Mouse (Mus musculus) limb, embryonic 10.5 days (tissue): ENCODE data around the gene Med12. TPM values are rescaled to one million over a fixed set of nuclear protein-coding genes. Genes with fewer than 3 reads are reported as not detected.
A peak's percentile ranks its signal among the peaks of the same experiment; 100 is the strongest.

Experiments
- DNase-seq: peaks from one replicate; pipeline ENCODE4 v3.0.0-alpha.2; 2017; ENCODE audit warnings: low spot score
- H3K27ac ChIP-seq: fragments of 300-500 bp; sonication (generic); 2 replicates; pipeline ENCODE4 v1.5.1; 2016; ENCODE audit warnings: mild to moderate bottlenecking
- H3K27me3 ChIP-seq: fragments of 300-500 bp; sonication (generic); 2 replicates; pipeline ENCODE4 v1.6.1; 2016; ENCODE audit warnings: low read depth, mild to moderate bottlenecking; ENCODE audit not compliant: poor library complexity, severe bottlenecking
- H3K36me3 ChIP-seq: fragments of 300-500 bp; sonication (generic); 2 replicates; pipeline ENCODE4 v1.6.1; 2016; ENCODE audit warnings: mild to moderate bottlenecking, moderate library complexity
- H3K4me1 ChIP-seq: fragments of 300-500 bp; sonication (generic); 2 replicates; pipeline ENCODE4 v1.6.1; 2016
- H3K4me3 ChIP-seq: fragments of 300-500 bp; sonication (generic); 2 replicates; pipeline ENCODE4 v1.5.1; 2016; ENCODE audit warnings: mild to moderate bottlenecking, moderate library complexity
- H3K9me3 ChIP-seq: fragments of 300-500 bp; sonication (generic); replicated peaks from 2 replicates; pipeline ENCODE4 v1.6.1; 2016; ENCODE audit warnings: mild to moderate bottlenecking
- WGBS: fragments of 180-500 bp; shearing (Covaris S2); methylation state at CpG from one replicate; pipeline ENCODE4 v1.1.7; 2016; 5-methylcytosine and 5-hydroxymethylcytosine counted together
- polyA plus RNA-seq: library from polyadenylated mRNA; unstranded; fragments of >200 nt; fragmentation: Nextera tagmentation; extraction: Ambion mirVana; gene quantifications from 2 replicates; pipeline ENCODE4 v1.2.1, GENCODE M21; 2016

Gene Med12
- polyA plus RNA-seq, 1 experiment from 2014 or later = 42.9 TPM

DNA sequence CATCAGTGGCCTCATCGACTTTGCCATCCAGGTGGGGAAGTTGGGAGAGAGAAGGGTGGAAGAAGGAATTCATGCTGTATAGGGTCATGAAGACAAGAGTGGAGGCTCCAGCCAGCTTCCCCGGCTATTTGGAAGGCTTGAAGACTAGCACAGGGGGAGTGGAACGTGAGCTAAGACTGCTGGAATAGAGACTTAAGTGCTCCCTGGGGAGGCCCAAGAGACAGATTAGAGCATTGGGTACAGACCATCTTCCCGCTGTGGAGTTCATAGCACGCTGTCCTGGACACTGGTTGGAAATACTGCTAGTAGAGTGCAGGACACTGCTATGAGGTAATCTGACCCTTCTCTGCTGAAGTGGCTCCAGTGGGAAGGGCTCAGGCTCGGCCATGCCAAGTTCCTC, 9.0 kb downstream of the Med12 start:
- H3K9me3 ChIP-seq = no peaks in the 10 kb centered on the region
- H3K36me3 ChIP-seq = peaks cover 99% of the 10 kb centered on the region
- no peak overlapping the region for H3K4me3 ChIP-seq

DNA sequence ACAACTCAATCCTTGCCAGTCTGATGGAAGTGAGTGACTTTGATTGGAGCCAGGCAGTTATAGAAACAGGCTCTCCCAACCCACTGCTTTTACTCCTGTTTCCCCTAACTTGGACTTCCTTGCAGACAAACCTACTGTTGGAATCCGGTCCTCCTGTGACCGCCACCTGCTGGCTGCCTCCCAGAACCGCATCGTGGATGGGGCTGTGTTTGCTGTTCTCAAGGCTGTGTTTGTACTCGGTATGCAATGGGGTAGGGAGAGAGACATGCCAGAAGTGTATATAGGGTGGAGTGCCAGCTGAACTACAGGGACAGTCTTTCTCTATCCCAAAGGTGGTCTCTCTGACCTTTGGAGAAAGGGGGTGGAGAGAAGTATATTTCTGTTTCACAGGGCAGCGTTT, 11.7 kb downstream of the Med12 start:
- DNase-seq = peak; percentile 71
- Histone ChIP-seq H3K27me3 (peaks cover 99% of the 10 kb centered on the region), H3K9me3 (no peaks in the 10 kb centered on the region), H3K4me1 (no peaks in the 10 kb centered on the region), H3K27ac (no peak overlapping the region), H3K36me3 (peaks cover 100% of the 10 kb centered on the region), H3K4me3 (no peak overlapping the region)
- WGBS = 34% methylated on average over 6 of the region's 6 CpGs

More for the DNA sequence above, 9.0 kb downstream of the Med12 start:
- no peaks in the 10 kb centered on the region for H3K4me1 ChIP-seq
- WGBS = 77% methylated on average over 6 of the region's 6 CpGs
- no peak for DNase-seq
- H3K27ac ChIP-seq = no peak overlapping the region
- H3K27me3 ChIP-seq = peaks cover 98% of the 10 kb centered on the region

DNA sequence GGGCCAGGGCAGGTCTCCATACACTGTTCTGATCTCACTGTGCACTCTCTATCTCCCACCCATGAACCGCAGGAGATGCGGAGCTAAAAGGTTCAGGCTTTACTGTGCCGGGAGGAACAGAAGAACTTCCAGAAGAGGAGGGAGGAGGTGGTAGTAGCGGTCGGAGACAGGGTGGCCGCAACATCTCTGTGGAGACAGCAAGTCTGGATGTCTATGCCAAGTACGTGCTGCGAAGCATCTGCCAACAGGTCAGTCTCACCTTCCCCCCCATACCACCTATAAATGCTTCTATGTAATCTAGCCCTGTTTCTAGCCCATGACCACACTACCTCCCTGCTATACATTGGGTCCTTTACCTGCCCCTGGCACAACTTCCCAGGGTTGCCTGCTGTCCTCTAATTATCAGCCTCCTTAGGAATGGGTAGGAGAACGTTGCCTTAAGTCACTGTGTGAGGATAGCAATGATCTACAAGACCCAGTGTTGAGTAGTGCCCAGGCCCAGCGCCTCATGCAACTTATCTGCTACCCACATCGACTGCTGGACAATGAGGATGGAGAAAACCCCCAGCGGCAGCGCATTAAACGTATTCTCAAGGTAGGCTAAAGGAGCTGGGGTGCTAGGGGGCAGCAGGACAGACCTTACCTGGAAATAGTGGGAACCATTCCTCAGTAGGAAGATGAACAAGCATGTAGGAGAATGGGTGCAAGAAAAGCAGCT, 12.3 kb downstream of the Med12 start:
- WGBS = 94% methylated on average over 14 of the region's 14 CpGs
- no peaks in the 10 kb centered on the region for H3K9me3 ChIP-seq
- H3K27me3 ChIP-seq = peaks cover 99% of the 10 kb centered on the region
- no peak overlapping the region for H3K27ac ChIP-seq
- no peaks in the 10 kb centered on the region for H3K4me1 ChIP-seq
- H3K36me3 ChIP-seq = peaks cover 100% of the 10 kb centered on the region
- no peak for DNase-seq
- H3K4me3 ChIP-seq = no peak overlapping the region

DNA sequence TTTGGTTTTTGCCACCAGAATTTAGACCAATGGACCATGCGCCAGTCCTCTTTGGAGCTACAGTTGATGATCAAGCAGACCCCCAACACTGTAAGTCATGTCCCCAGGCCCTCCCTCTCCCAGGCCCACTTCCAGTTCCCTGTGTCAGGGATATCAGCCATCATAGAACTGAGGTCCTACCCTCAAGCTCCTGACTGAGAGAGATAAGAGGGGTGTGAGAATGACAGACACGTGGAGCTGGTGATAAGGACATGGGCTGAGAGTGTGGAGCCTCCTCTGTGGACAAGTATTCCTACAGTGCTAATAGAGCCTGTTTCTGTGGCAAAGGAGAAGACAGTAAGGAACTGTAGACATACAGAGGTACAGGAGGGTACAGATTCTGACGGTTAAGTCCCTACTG, 13.7 kb downstream of the Med12 start:
- H3K4me1 ChIP-seq = no peaks in the 10 kb centered on the region
- H3K4me3 ChIP-seq = no peak overlapping the region
- H3K27ac ChIP-seq = no peak overlapping the region
- H3K9me3 ChIP-seq = no peaks in the 10 kb centered on the region
- peaks cover 100% of the 10 kb centered on the region for H3K36me3 ChIP-seq
- peaks cover 99% of the 10 kb centered on the region for H3K27me3 ChIP-seq
- no peak for DNase-seq
- WGBS = 96% methylated on average over 3 of the region's 3 CpGs

DNA sequence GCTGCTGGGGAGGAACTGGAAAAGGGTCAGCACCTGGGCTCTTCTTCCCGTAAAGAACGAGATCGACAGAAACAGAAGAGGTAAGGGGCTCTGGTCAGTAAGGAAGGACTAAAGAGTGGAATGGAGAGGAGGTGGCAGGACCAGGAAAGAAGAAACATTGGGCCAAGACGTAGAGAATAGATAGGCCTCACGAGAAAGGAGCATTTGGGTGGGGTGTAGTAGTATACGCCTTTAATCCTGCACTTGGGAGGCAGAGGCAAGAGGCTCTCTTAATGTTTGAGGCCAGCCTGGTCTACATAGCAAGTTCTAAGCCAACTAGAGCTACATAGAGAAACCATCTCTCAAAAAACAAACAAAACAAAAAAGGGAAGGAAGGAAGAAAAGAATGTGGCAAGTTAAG, 14.6 kb downstream of the Med12 start:
- H3K9me3 ChIP-seq = no peaks in the 10 kb centered on the region
- no peaks in the 10 kb centered on the region for H3K4me1 ChIP-seq
- H3K36me3 ChIP-seq = peaks cover 100% of the 10 kb centered on the region
- no peak overlapping the region for H3K27ac ChIP-seq
- peaks cover 99% of the 10 kb centered on the region for H3K27me3 ChIP-seq
- 92% methylated on average over 6 of the region's 6 CpGs for WGBS
- no peak overlapping the region for H3K4me3 ChIP-seq
- DNase-seq = no peak

DNA sequence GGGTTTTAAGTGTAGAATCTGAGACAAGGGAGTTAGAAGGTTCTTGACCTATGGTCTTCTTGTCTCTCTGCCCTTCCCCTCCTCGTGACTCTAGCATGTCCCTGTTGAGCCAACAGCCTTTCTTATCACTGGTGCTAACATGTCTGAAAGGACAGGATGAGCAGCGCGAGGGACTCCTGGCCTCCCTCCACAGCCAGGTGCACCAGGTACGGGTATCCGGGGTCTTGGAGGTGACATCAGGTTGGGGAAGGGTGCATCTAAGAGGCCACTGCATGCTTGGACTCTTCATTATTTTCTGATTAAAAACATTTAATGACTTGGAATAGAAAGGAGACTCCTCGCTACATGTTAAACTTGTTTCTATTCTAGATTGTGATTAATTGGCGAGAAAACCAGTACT, 15.2 kb downstream of the Med12 start:
- Histone ChIP-seq H3K4me1 (no peaks in the 10 kb centered on the region), H3K9me3 (no peaks in the 10 kb centered on the region), H3K36me3 (peaks cover 100% of the 10 kb centered on the region), H3K27me3 (peaks cover 99% of the 10 kb centered on the region), H3K4me3 (no peak overlapping the region), H3K27ac (no peak overlapping the region)
- no peak for DNase-seq
- WGBS = 91% methylated on average over 7 of the region's 7 CpGs

DNA sequence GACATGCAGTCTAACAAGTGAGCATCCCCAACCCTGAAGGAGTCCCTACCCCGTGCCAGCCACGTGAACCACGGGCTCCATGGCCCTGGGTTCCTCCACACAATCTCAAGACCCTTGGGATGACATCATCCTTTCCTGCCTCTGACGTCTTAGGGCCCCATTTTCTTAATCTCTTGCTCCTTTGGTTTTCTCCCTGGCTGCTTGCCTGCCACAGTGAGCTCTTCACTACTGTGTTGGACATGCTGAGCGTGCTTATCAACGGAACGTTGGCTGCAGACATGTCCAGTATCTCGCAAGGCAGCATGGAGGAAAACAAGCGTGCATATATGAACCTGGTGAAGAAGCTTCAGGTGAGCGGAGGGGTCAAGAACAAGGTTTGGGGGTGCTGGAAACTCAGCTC, 16.3 kb downstream of the Med12 start:
- no peak for DNase-seq
- Histone ChIP-seq H3K27ac (no peak overlapping the region), H3K9me3 (no peaks in the 10 kb centered on the region), H3K4me3 (no peak overlapping the region), H3K36me3 (peaks cover 100% of the 10 kb centered on the region), H3K27me3 (peaks cover 99% of the 10 kb centered on the region), H3K4me1 (no peaks in the 10 kb centered on the region)
- 91% methylated on average over 10 of the region's 10 CpGs for WGBS

DNA sequence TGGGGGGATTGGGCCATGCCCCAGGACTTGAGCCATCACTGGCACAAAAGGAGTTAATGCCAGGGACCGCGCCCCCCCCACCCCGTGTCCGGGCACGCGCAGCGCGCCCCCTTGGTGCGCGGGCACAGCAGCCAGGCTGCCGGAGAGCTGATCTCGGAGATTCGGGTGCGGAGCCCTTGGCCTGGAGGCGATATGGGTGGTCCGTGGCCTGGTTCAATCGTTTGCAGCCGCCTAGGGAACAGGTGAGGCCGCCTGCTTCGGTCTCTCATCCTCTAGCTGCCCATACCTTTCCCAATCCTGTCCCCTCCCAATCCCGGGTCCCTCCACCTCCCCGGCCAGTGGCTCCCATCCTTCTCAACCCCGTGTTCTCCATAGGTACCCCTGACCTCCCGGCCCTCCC, 25.2 kb downstream of the Med12 start, which contains the start of gene Nlgn3:
Gene Nlgn3, plus strand, starts transcription at position 114 of the 400 bp plus-strand sequence.
- H3K27me3 ChIP-seq = peaks cover 99% of the 10 kb centered on the region
- H3K4me1 ChIP-seq = peaks cover 28% of the 10 kb centered on the region

DNA sequence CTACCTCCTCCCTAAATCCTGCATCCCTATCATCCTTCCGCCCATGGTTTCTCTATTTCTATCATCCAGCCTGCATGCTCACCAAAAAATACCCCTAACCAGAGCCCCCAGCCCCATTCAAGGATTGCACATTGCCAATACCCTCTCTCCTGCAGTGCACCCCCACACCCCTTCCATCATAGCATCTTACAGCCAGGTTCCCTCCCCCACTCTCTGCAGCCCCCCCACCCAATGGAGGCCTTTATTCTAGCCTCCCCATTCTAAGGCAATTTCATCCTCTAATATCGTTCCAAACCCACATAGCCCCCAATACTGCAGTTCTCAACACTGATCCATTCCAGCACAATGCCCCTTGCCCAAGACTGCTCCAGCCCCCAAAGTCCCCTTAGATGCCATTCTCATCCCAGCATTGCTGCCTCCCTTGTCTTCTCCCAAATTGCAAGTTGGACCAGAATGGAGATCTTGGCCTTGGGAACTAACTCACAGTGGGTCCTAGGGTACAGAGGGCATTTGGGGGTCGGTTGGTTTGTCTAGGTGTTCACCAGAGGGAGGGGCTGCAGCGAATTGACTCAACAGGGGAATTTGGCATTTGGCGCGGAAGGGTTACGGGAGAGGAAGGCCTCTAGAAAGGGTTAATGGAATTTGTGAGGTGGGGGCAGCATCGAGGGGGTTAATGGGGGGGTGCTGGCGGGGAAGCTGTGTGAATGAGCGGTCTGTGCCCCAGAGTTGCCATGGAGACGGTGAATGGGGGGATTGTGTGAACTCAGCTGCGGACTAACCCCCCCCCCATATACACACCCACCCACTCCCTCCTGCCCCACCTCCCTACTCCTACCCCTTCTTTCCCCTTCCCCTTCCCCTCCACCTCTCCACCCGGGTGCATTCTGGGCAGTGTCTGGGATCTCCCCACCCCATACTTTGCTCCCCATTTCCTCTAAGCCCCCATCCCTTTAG, 25.9 kb downstream of the Med12 start:
- peaks cover 33% of the 10 kb centered on the region for H3K36me3 ChIP-seq
- H3K4me1 ChIP-seq = peaks cover 30% of the 10 kb centered on the region
- peak; percentile 35 for DNase-seq
- no peaks in the 10 kb centered on the region for H3K9me3 ChIP-seq
- peak overlapping the region; percentile 46 for H3K4me3 ChIP-seq
- WGBS = 20% methylated on average over 11 of the region's 13 CpGs
- peak overlapping the region; percentile 77 for H3K27ac ChIP-seq
- peaks cover 99% of the 10 kb centered on the region for H3K27me3 ChIP-seq

More for the DNA sequence above, 25.2 kb downstream of the Med12 start, which contains the start of gene Nlgn3:
- DNase-seq = peak; percentile 55
- Histone ChIP-seq H3K36me3 (peaks cover 40% of the 10 kb centered on the region), H3K9me3 (no peaks in the 10 kb centered on the region), H3K27ac (peak within 1 kb of the TSS; percentile 77), H3K4me3 (peak within 1 kb of the TSS; percentile 46)
- 23% methylated on average over 8 of the region's 24 CpGs for WGBS

DNA sequence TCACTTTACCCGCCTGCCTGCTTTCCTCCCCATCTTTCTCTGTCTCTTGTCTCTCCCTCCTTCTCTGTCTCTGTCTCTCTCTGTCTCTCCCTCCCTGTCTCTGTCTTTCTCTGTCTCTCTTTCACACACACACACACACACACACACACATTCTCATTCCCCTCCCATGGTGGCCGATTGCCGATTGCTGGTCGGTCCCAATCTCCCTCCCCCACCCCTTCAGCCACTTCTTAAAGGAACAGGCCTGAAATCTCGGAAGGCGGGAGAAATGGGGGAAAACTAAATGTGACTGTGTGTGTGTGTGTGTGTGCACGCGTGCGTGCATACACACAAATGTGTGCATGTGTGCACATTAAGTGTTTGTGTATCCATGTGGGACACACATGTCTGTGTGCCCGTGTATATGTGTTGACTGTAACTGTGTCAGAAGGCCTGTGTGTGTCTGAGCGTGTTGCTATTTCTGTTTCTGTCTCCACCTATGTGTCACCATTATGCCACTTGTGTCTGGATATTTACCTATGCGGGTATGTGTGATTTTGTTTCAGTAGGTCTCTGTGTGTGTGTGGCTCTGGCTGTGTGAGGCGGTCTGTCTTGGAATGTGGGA, 26.7 kb downstream of the Med12 start:
- peak overlapping the region; percentile 46 for H3K4me3 ChIP-seq
- H3K9me3 ChIP-seq = no peaks in the 10 kb centered on the region
- 32% methylated on average over 13 of the region's 13 CpGs for WGBS
- H3K27ac ChIP-seq = peak overlapping the region; percentile 77
- peaks cover 25% of the 10 kb centered on the region for H3K36me3 ChIP-seq
- H3K4me1 ChIP-seq = peaks cover 30% of the 10 kb centered on the region
- DNase-seq = peak; percentile 55
- H3K27me3 ChIP-seq = peaks cover 99% of the 10 kb centered on the region

DNA sequence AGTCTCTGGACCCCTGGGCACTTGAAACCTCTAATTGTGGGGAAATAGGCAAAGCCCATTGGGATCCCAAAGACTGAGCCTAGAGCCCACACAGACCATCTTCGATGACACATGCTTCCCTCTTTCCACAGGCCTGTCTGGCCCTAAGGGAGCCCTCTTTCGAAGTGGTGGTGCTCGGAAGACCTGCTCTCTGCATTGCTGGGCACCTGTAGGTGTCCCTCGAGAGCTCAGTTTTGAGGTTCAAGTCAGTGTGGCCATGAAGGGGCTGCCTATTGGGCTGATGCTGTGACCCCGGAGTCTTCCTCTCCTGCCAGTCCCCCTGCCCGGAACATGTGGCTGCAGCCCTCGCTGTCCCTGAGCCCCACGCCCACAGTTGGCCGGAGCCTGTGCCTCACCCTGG, 27.8 kb downstream of the Med12 start:
- Histone ChIP-seq H3K27me3 (peaks cover 99% of the 10 kb centered on the region), H3K27ac (no peak overlapping the region)

DNA sequence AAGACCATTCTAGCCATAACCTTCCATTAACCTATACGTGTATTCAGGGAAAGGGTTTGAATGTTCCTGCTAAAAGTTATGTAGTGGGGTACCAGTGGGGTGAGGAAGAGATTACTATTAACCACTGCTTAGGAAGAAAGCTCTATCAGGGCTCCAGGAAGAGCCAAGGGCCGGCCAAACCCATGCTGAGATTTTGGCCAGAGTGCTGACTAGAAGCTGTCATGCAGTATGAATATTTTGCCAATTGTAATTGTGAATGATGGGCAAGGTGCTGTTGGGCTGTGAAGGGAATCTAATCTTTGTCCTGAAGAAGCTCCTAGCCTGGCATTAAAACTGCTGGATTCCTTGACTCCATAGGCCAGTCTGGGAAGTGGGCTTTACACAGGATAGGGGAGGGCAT, 30.8 kb downstream of the Med12 start:
- H3K4me3 ChIP-seq = no peak overlapping the region
- no peak for DNase-seq
- H3K9me3 ChIP-seq = no peaks in the 10 kb centered on the region
- peaks cover 100% of the 10 kb centered on the region for H3K27me3 ChIP-seq
- no peaks in the 10 kb centered on the region for H3K36me3 ChIP-seq
- WGBS = 54% methylated on average over 2 of the region's 2 CpGs
- H3K4me1 ChIP-seq = peaks cover 19% of the 10 kb centered on the region
- no peak overlapping the region for H3K27ac ChIP-seq

More for the DNA sequence above, 27.8 kb downstream of the Med12 start:
- H3K4me3 ChIP-seq = no peak overlapping the region
- peaks cover 14% of the 10 kb centered on the region for H3K36me3 ChIP-seq
- no peaks in the 10 kb centered on the region for H3K9me3 ChIP-seq
- DNase-seq = no peak
- WGBS = 71% methylated on average over 9 of the region's 9 CpGs
- H3K4me1 ChIP-seq = peaks cover 30% of the 10 kb centered on the region
